In the genomic region with DNA sequence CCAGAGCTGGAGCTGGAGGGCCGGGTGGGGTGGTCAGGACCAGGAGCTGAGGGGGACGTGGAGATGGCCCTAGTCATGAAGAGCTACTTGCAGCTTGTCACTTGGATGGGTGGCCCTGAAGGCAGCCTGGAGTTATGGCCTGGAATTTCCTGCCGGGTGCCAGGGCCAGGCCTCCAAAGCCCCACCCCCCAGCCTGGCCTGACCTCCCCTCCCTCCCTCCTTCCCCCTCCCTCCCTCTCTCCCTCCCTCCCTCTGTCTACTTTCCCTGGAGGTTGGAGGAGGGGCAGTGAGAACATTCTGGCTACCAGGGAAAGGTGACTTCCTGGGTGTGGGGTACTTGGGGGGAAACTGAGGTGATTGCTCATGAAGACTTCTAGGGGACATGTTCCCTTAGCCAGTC, we compare ENCODE assay signal across 10 mouse cellular contexts. TPM values are rescaled to one million over a fixed set of nuclear protein-coding genes. Genes with fewer than 3 reads are reported as not detected.
DNase-seq lines count a peak whose midpoint lies in the region; ATAC-seq and TF ChIP-seq lines count a peak whose summit lies in the region.
"Had no signal": no experiment of that assay in that cellular context is flagged by ENCODE, and none has a peak within 500 bp of the region (broad histone marks: within the 10 kb centered on the region; RNA-seq: fewer than 3 reads in every experiment).

No protein-coding gene starts in this region.

- peak overlapping the region; percentile 81 for H3K4me2 ChIP-seq in embryonic facial prominence, embryonic 11.5 days (ENCODE audit: low read depth, low read length)
- peak overlapping the region; percentile 97 for H3K4me2 ChIP-seq in limb, embryonic 13.5 days (replicated peaks)
- H3K4me2 ChIP-seq in midbrain, postnatal 0 days (ENCODE audit: low read depth, low read length, poor library complexity, severe bottlenecking), result peak overlapping the region; percentile 99

- H3K27me3 ChIP-seq in embryonic facial prominence, embryonic 11.5 days (ENCODE audit: control insufficient read depth, insufficient read depth, low read length), result no peaks in the 10 kb centered on the region
- no peaks in the 10 kb centered on the region for H3K27me3 ChIP-seq in limb, embryonic 13.5 days
- H3K27me3 ChIP-seq in midbrain, postnatal 0 days (ENCODE audit: insufficient read depth, low read length), result no peaks in the 10 kb centered on the region
- H3K27me3 ChIP-seq: Patski had no signal

- H3K9me3 ChIP-seq in embryonic facial prominence, embryonic 11.5 days (replicated peaks; ENCODE audit: control insufficient read depth, low read length), result no peaks in the 10 kb centered on the region
- H3K9me3 ChIP-seq in limb, embryonic 13.5 days, result no peaks in the 10 kb centered on the region
- H3K9me3 ChIP-seq in midbrain, postnatal 0 days (ENCODE audit: low read length), result no peaks in the 10 kb centered on the region

- no peak for ATAC-seq in embryonic facial prominence, embryonic 11.5 days (replicated peaks; ENCODE audit: insufficient number of reproducible peaks, low FRiP score, low TSS enrichment, low read depth)
- ATAC-seq in limb, embryonic 13.5 days (ENCODE audit: low FRiP score, low read depth), result no peak
- no peak for ATAC-seq in midbrain, postnatal 0 days (ENCODE audit: low FRiP score)
- ATAC-seq: Patski had no signal

- H3K4me3 ChIP-seq in embryonic facial prominence, embryonic 11.5 days (ENCODE audit: low read depth, low read length), result peak overlapping the region; percentile 21; the same call in 1 of the 2 replicates
- peak overlapping the region; percentile 98 for H3K4me3 ChIP-seq in limb, embryonic 13.5 days
- peak overlapping the region; percentile 98; the same call in 1 of the 2 replicates for H3K4me3 ChIP-seq in midbrain, postnatal 0 days (ENCODE audit: low read depth, low read length)

- peak; percentile 76 to 82 for DNase-seq in lung, adult 18-20 months
- no peak for DNase-seq in lung, postnatal 25 days (ENCODE audit: low spot score)
- peak; percentile 49 for DNase-seq in embryonic facial prominence, embryonic 11.5 days (ENCODE audit: low spot score)
- DNase-seq in heart, postnatal 4 days, result peak; percentile 65
- DNase-seq in midbrain, postnatal 0 days (ENCODE audit: low spot score), result no peak
- no peak for DNase-seq in spleen, postnatal 4 days (ENCODE audit: low spot score in 2 of 2)
- no peak for DNase-seq in layer of hippocampus, postnatal 14 days (ENCODE audit: low spot score in 2 of 2)

- WGBS in embryonic facial prominence, embryonic 11.5 days, result 11% methylated on average over 3 of the region's 3 CpGs
- 2% methylated on average over 3 of the region's 3 CpGs for WGBS in limb, embryonic 13.5 days
- WGBS in midbrain, postnatal 0 days, result 13% methylated on average over 3 of the region's 3 CpGs

- no peak for TF ChIP-seq CTCF in midbrain, postnatal 0 days (IDR thresholded peaks at IDR 0.05)

- H3K36me3 ChIP-seq in embryonic facial prominence, embryonic 11.5 days (replicated peaks; ENCODE audit: control insufficient read depth, insufficient read depth, low read depth, low read length), result no peaks in the 10 kb centered on the region
- H3K36me3 ChIP-seq in limb, embryonic 13.5 days, result peaks cover 3% of the 10 kb centered on the region
- H3K36me3 ChIP-seq in midbrain, postnatal 0 days (ENCODE audit: insufficient read depth, low read length), result no peaks in the 10 kb centered on the region

- H3K27ac ChIP-seq in embryonic facial prominence, embryonic 11.5 days (replicated peaks; ENCODE audit: low read depth, low read length), result no peak overlapping the region
- H3K27ac ChIP-seq in limb, embryonic 13.5 days, result peak overlapping the region; percentile 86
- H3K27ac ChIP-seq in midbrain, postnatal 0 days (ENCODE audit: low read depth, low read length), result 0 out of 2 replicates have a peak overlapping the region, but pooled peaks have one; percentile 9

- H3K4me1 ChIP-seq in embryonic facial prominence, embryonic 11.5 days (ENCODE audit: control insufficient read depth, insufficient read depth, low read length), result peaks cover 50% of the 10 kb centered on the region
- H3K4me1 ChIP-seq in limb, embryonic 13.5 days, result peaks cover 86% of the 10 kb centered on the region
- H3K4me1 ChIP-seq in midbrain, postnatal 0 days (ENCODE audit: insufficient read depth, low read length), result peaks cover 63% of the 10 kb centered on the region

- no peak overlapping the region; the same call in 1 of the 2 replicates for H3K9ac ChIP-seq in embryonic facial prominence, embryonic 11.5 days (replicated peaks; ENCODE audit: low read length)
- peak overlapping the region; percentile 99 for H3K9ac ChIP-seq in limb, embryonic 13.5 days
- H3K9ac ChIP-seq in midbrain, postnatal 0 days (replicated peaks; ENCODE audit: low read length, poor library complexity, severe bottlenecking), result peak overlapping the region; percentile 42

RNA-seq across cellular contexts. Expression of a gene that starts 3.7 kb away (rescaled TPM):
- polyA plus RNA-seq in embryonic facial prominence, embryonic 11.5 days (2014; fragmentation: Nextera tagmentation; extraction: Ambion mirVana), result 10.3 and 11.8 TPM in 2 replicates
- total RNA-seq in heart, postnatal 4 days (2021), result 10 to 100 TPM; 56.8 to 64.0 TPM
- 14.5 and 15.0 TPM in 2 replicates for polyA plus RNA-seq in limb, embryonic 13.5 days (2015; fragmentation: Nextera tagmentation; extraction: Ambion mirVana)
- total RNA-seq in midbrain, postnatal 0 days (2014; rRNA removed), result 42.1 and 61.1 TPM in 2 replicates
- polyA plus RNA-seq in midbrain, postnatal 0 days (2015; fragmentation: Nextera tagmentation; extraction: Ambion mirVana), result 10.0 and 10.4 TPM in 2 replicates
- 10 to 100 TPM; 76.1 to 76.3 TPM for total RNA-seq in layer of hippocampus, postnatal 14 days (2021)

RNA-seq across cellular contexts. Expression of a gene that starts 31.6 kb away (rescaled TPM):
- polyA plus RNA-seq in embryonic facial prominence, embryonic 11.5 days (2014; fragmentation: Nextera tagmentation; extraction: Ambion mirVana), result 0.59 and 1.3 TPM in 2 replicates
- not detected for total RNA-seq in heart, postnatal 4 days (2021)
- 0.31 and 0.36 TPM in 2 replicates for polyA plus RNA-seq in limb, embryonic 13.5 days (2015; fragmentation: Nextera tagmentation; extraction: Ambion mirVana)
- total RNA-seq in midbrain, postnatal 0 days (2014; rRNA removed), result not detected in 2 replicates
- not detected in 2 replicates for polyA plus RNA-seq in midbrain, postnatal 0 days (2015; fragmentation: Nextera tagmentation; extraction: Ambion mirVana)
- not detected for total RNA-seq in layer of hippocampus, postnatal 14 days (2021)
- total RNA-seq: hematopoietic stem cell, adult 5-6 weeks had no signal
- polyA plus RNA-seq: Patski had no signal

RNA-seq across cellular contexts. Expression of a gene that starts 45.4 kb away (rescaled TPM):
- not detected in 2 replicates for polyA plus RNA-seq in embryonic facial prominence, embryonic 11.5 days (2014; fragmentation: Nextera tagmentation; extraction: Ambion mirVana)
- total RNA-seq in heart, postnatal 4 days (2021), result not detected
- polyA plus RNA-seq in limb, embryonic 13.5 days (2015; fragmentation: Nextera tagmentation; extraction: Ambion mirVana), result not detected in 2 replicates
- not detected in 2 replicates for total RNA-seq in midbrain, postnatal 0 days (2014; rRNA removed)
- not detected in 2 replicates for polyA plus RNA-seq in midbrain, postnatal 0 days (2015; fragmentation: Nextera tagmentation; extraction: Ambion mirVana)
- not detected for total RNA-seq in layer of hippocampus, postnatal 14 days (2021)
- total RNA-seq: hematopoietic stem cell, adult 5-6 weeks had no signal
- polyA plus RNA-seq: Patski had no signal

Comparison
In these comparisons a context has a peak if more than half of its experiments do, and no peak if none do; other contexts are left out.
1. DNase-seq: peak in lung, adult 18-20 months (2 of 2), embryonic facial prominence, embryonic 11.5 days (single experiment) and heart, postnatal 4 days (single experiment); none in lung, postnatal 25 days (single experiment), midbrain, postnatal 0 days (single experiment), spleen, postnatal 4 days (0 of 2) and layer of hippocampus, postnatal 14 days (0 of 2).
2. H3K4me3 ChIP-seq: peak in every context shown above with its lines; median percentile 98 in limb, embryonic 13.5 days; 98 in midbrain, postnatal 0 days; 21 in embryonic facial prominence, embryonic 11.5 days.
3. Peak in every context shown above with its lines, with median percentiles within 50 percentile points of each other: H3K4me2 ChIP-seq.